Mouse (Mus musculus): ENCODE measurements around the gene Mb. TPM values are rescaled to one million over a fixed set of nuclear protein-coding genes. Genes with fewer than 3 reads are reported as not detected.

The Mb gene
- total and polyA plus RNA-seq, 2 experiments from 2014 or later = 0.33 to 3.6 TPM

DNA sequence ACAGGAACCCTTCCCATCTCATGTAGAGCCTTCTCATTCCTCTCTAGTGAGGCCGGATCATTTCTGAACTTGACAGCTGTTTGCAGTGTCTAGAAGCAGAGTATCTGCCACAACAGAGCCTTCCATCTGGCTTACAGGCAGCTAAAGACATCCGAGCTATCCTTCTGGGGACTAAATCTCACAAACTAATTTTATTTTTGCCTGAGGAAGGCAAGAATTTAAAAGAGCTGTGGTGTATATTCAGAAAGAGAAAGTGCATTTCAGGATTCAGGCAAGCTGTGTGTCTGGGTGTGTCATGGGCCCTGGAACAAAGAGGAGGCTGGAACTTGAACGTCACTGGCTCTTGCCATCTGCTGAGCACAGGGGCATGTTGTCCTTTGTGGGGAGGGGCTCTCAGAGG lies 56.1 kb downstream of the Mb start:
- no peaks in the 10 kb centered on the region for H3K27me3 ChIP-seq (ENCODE audit: insufficient read depth, low read length)
- H3K4me2 ChIP-seq (ENCODE audit: low read depth) = no peak overlapping the region
- H3K36me3 ChIP-seq (ENCODE audit: insufficient read depth) = no peaks in the 10 kb centered on the region
- H3K9me3 ChIP-seq (ENCODE audit: low read length) = no peaks in the 10 kb centered on the region
- ATAC-seq (peak; percentile 76), DNase-seq (peak; percentile 57)
- peak overlapping the region; percentile 64 for H3K27ac ChIP-seq (ENCODE audit: low read depth, low read length)
- H3K4me1 ChIP-seq (ENCODE audit: insufficient read depth) = no peaks in the 10 kb centered on the region
- TF ChIP-seq CTCF (IDR thresholded peaks at IDR 0.05; ENCODE audit: low read depth) = no peak
- H3K4me3 ChIP-seq (ENCODE audit: low read depth, low read length) = no peak overlapping the region
- no peak overlapping the region for H3K9ac ChIP-seq
- 52% methylated on average over 3 of the region's 3 CpGs for WGBS

DNA sequence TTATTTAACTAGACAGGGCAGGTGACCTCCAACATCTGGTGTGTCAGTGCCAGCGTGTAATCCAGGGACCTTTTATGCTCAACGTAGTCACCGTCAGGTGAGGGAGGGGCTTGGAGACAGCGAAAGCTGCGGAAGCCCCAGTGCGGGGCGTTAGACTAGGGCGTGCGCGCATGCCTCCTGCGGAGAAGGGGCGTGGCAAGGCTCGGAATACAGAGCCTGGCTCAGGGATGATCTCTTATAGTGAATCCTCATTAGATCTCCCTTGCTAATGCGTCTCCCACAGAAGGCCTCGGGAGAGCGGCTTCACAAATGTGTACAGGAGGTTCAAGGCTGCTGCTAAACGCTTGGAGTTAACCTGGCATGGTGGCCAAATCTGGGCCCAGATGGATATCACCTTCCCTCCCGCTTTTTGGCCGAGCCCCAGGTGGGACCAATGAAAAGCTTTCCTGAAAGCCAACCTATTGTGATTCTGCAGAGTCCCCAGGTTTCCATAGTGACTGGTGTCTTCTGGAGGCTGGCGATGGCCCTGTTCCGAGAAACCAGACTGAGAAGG lies 62.9 kb downstream of the Mb start:
- Histone ChIP-seq H3K9me3 (ENCODE audit: low read length) (no peaks in the 10 kb centered on the region), H3K4me2 (ENCODE audit: low read depth) (peak overlapping the region; percentile 51), H3K27ac (ENCODE audit: low read depth, low read length) (peak overlapping the region; percentile 76), H3K27me3 (ENCODE audit: insufficient read depth, low read length) (no peaks in the 10 kb centered on the region), H3K4me1 (ENCODE audit: insufficient read depth) (peaks cover 6% of the 10 kb centered on the region; the same call in 1 of the 2 replicates), H3K36me3 (ENCODE audit: insufficient read depth) (no peaks in the 10 kb centered on the region), H3K9ac (peak overlapping the region; percentile 39), H3K4me3 (ENCODE audit: low read depth, low read length) (peak overlapping the region; percentile 34)
- no peak for TF ChIP-seq CTCF (IDR thresholded peaks at IDR 0.05; ENCODE audit: low read depth)
- DNase-seq = peak; percentile 92
- ATAC-seq = peak; percentile 98
- WGBS = 3% methylated on average over 21 of the region's 21 CpGs

DNA sequence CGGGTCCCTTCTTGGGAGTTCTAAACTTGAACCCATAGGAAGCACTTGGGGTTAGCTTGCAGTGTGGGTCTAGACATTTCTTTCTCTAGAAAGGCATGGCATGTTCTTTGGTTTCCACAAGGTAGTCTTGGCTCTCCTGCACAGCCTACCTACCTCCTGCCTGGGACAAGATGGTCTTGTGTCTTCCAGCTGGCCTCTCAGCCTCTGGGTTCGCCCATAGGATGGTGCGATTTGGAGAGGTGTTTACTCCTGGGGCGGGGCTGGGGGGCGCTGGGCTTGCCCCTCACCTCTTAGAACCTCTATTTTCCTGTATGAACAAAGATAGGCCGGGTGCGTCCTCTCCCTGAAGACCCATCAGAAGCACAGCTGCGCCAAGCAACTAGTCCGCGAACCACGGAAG lies 63.3 kb downstream of the Mb start:
- peak overlapping the region; percentile 39 for H3K9ac ChIP-seq
- H3K27me3 ChIP-seq (ENCODE audit: insufficient read depth, low read length) = no peaks in the 10 kb centered on the region
- 13% methylated on average over 11 of the region's 11 CpGs for WGBS
- peak; percentile 4 for ATAC-seq
- peak overlapping the region; percentile 76 for H3K27ac ChIP-seq (ENCODE audit: low read depth, low read length)
- H3K4me3 ChIP-seq (ENCODE audit: low read depth, low read length) = peak overlapping the region; percentile 34
- TF ChIP-seq CTCF (IDR thresholded peaks at IDR 0.05; ENCODE audit: low read depth) = no peak
- peaks cover 6% of the 10 kb centered on the region; the same call in 1 of the 2 replicates for H3K4me1 ChIP-seq (ENCODE audit: insufficient read depth)
- peak overlapping the region; percentile 51 for H3K4me2 ChIP-seq (ENCODE audit: low read depth)
- no peak for DNase-seq
- H3K36me3 ChIP-seq (ENCODE audit: insufficient read depth) = no peaks in the 10 kb centered on the region
- no peaks in the 10 kb centered on the region for H3K9me3 ChIP-seq (ENCODE audit: low read length)

DNA sequence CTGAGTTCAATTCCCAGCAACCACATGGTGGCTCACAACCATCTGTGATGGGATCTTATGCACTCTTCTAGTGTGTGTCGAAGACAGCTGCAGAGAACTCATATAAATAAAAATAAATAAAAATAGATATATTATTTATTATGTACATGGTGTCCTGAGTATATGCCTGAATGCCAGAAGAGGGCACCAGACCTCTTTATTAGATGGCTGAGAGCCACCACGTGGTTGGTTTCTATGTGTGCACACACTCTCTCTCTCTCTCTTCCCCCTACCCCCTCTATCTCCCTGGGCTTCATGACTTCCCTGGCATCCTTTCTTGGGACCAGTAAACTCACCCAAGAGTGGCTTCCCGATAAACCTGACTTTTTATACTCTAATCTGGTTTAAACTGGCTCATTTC lies 67.7 kb downstream of the Mb start:
- 52% methylated on average over 3 of the region's 3 CpGs for WGBS
- ATAC-seq = no peak
- H3K9me3 ChIP-seq (ENCODE audit: low read length) = no peaks in the 10 kb centered on the region

DNA sequence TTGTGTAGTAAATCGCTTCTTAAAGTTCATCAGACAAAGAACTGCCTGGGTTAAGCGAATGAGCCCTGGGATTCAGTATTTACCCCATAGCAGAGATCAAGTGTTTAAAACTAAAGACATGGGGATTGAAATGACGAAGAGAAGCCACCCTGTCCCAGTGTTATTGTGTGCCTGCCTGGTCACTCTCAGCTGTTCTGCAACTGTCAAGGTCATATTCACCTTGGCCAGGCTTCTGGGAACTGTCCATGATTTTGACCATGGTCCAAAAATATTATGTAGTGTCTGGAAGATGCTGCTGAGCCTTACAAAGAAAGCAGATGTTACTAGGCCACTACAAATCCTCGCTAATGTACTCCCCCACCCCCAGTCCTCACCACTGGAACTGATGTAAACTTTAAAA lies 70.7 kb downstream of the Mb start:
- no peak for TF ChIP-seq CTCF (IDR thresholded peaks at IDR 0.05; ENCODE audit: low read depth)
- H3K4me2 ChIP-seq (ENCODE audit: low read depth) = no peak overlapping the region
- no peaks in the 10 kb centered on the region for H3K9me3 ChIP-seq (ENCODE audit: low read length)
- H3K27me3 ChIP-seq (ENCODE audit: insufficient read depth, low read length) = no peaks in the 10 kb centered on the region
- no peak for DNase-seq
- ATAC-seq = no peak
- no peaks in the 10 kb centered on the region for H3K36me3 ChIP-seq (ENCODE audit: insufficient read depth)
- H3K4me3 ChIP-seq (ENCODE audit: low read depth, low read length) = no peak overlapping the region
- WGBS = 84% methylated on average over 4 of the region's 4 CpGs
- no peak overlapping the region for H3K9ac ChIP-seq
- H3K27ac ChIP-seq (ENCODE audit: low read depth, low read length) = no peak overlapping the region
- H3K4me1 ChIP-seq (ENCODE audit: insufficient read depth) = no peaks in the 10 kb centered on the region; the same call in 1 of the 2 replicates

More for the DNA sequence above, 67.7 kb downstream of the Mb start:
- H3K4me3 ChIP-seq (ENCODE audit: low read depth, low read length) = no peak overlapping the region
- TF ChIP-seq CTCF (IDR thresholded peaks at IDR 0.05; ENCODE audit: low read depth) = peak; percentile 61
- H3K9ac ChIP-seq = no peak overlapping the region
- no peaks in the 10 kb centered on the region for H3K27me3 ChIP-seq (ENCODE audit: insufficient read depth, low read length)
- no peak overlapping the region for H3K27ac ChIP-seq (ENCODE audit: low read depth, low read length)
- peaks cover 6% of the 10 kb centered on the region; the same call in 1 of the 2 replicates for H3K4me1 ChIP-seq (ENCODE audit: insufficient read depth)
- DNase-seq = peak; percentile 60
- no peaks in the 10 kb centered on the region for H3K36me3 ChIP-seq (ENCODE audit: insufficient read depth)
- no peak overlapping the region for H3K4me2 ChIP-seq (ENCODE audit: low read depth)

DNA sequence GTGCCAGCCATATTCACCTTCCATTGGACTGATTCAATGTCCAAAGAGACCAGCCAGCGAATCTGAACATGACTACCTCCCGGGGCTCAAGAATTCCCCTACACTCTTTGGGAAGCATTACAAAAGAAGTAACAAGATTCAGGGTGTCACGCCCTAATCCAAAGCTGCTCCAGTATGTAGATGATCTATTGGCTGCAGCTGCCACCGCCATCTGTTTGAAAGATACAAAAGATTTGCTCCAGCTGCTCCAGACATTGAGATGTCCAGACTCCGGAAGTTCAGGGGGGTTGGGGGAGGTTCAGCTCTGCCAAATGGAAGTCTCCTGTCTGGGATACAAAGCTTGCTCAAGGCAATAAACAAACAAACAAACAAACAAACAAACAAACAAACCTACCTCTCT lies 73.9 kb downstream of the Mb start:
- H3K27me3 ChIP-seq (ENCODE audit: insufficient read depth, low read length) = no peaks in the 10 kb centered on the region
- no peak overlapping the region for H3K9ac ChIP-seq
- 41% methylated on average over 5 of the region's 5 CpGs for WGBS
- no peak overlapping the region for H3K4me3 ChIP-seq (ENCODE audit: low read depth, low read length)
- ATAC-seq (no peak), DNase-seq (no peak)
- H3K27ac ChIP-seq (ENCODE audit: low read depth, low read length) = no peak overlapping the region
- no peak for TF ChIP-seq CTCF (IDR thresholded peaks at IDR 0.05; ENCODE audit: low read depth)
- H3K9me3 ChIP-seq (ENCODE audit: low read length) = no peaks in the 10 kb centered on the region
- H3K36me3 ChIP-seq (ENCODE audit: insufficient read depth) = no peaks in the 10 kb centered on the region
- H3K4me1 ChIP-seq (ENCODE audit: insufficient read depth) = no peaks in the 10 kb centered on the region; the same call in 1 of the 2 replicates
- H3K4me2 ChIP-seq (ENCODE audit: low read depth) = no peak overlapping the region

DNA sequence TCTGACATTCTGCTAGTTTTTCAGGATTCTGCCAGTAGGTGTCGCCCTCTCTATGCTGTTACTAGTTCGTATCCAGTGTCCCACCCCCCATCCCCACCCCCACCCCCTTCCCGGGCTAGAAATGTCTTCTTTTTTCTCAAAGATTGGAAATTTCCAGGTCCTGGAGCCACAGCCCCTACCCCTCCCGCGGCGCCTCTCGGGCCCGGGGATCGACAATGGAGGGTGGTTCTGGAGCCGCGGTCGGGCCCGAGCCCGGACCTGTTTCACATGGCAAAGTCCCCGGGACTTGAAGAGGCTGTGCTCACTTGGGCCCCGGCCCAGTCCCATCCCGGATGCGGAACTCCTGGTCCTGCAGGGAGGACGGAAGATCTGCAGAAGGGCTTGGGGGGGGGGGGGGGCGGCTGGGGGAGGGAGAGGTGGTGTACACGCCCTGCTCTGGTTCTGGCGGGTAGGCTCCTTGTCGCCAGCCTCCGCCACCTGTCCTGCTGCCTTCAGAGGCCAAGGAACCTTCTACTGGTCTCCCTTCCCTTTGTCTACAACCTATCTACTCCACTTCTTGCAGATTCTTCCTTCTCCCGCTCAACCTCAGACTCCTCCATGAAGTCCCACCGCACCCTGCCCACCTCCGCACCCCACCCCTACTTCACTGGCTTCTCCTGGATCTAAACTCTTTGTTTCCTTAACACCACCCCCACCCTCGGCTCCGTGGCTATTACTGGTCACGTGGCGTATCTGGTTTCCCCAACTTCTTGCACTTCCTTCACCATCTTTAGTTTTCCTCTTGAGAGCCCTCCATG lies 76.4 kb downstream of the Mb start:
- no peaks in the 10 kb centered on the region for H3K36me3 ChIP-seq (ENCODE audit: insufficient read depth)
- peak; percentile 86 for ATAC-seq
- peak overlapping the region; percentile 52 for H3K4me3 ChIP-seq (ENCODE audit: low read depth, low read length)
- peak; percentile 92 for DNase-seq
- H3K9me3 ChIP-seq (ENCODE audit: low read length) = no peaks in the 10 kb centered on the region
- peak overlapping the region; percentile 83 for H3K27ac ChIP-seq (ENCODE audit: low read depth, low read length)
- peak; percentile 76 for TF ChIP-seq CTCF (IDR thresholded peaks at IDR 0.05; ENCODE audit: low read depth)
- 7% methylated on average over 30 of the region's 31 CpGs for WGBS
- peak overlapping the region; percentile 76 for H3K9ac ChIP-seq
- no peaks in the 10 kb centered on the region for H3K27me3 ChIP-seq (ENCODE audit: insufficient read depth, low read length)
- H3K4me1 ChIP-seq (ENCODE audit: insufficient read depth) = no peaks in the 10 kb centered on the region; the same call in 1 of the 2 replicates
- H3K4me2 ChIP-seq (ENCODE audit: low read depth) = peak overlapping the region; percentile 84
